Mouse (Mus musculus) G1E (cell line): ENCODE results near the gene Gm49450.

Experiments used
- CTCF ChIP-seq: IDR thresholded peaks from 2 replicates; pipeline ENCODE4 v1.5.1; 2012; ENCODE audit warnings: low read depth, low read length, inconsistent platforms, mixed read lengths
- GATA1 ChIP-seq: IDR thresholded peaks from 2 replicates; pipeline ENCODE4 v1.6.1; 2012; ENCODE audit warnings: borderline replicate concordance, low read length, inconsistent platforms, mixed read lengths
- POLR2AphosphoS5 ChIP-seq: IDR thresholded peaks from 2 replicates; pipeline ENCODE4 v1.6.1; 2012; ENCODE audit warnings: low read depth, low read length, inconsistent platforms; ENCODE audit not compliant: insufficient replicate concordance
- TAL1 ChIP-seq: conservative IDR thresholded peaks from 2 replicates; pipeline ENCODE4 v1.6.1; 2012; ENCODE audit warnings: low read depth, low read length, inconsistent platforms, mixed read lengths

DNA sequence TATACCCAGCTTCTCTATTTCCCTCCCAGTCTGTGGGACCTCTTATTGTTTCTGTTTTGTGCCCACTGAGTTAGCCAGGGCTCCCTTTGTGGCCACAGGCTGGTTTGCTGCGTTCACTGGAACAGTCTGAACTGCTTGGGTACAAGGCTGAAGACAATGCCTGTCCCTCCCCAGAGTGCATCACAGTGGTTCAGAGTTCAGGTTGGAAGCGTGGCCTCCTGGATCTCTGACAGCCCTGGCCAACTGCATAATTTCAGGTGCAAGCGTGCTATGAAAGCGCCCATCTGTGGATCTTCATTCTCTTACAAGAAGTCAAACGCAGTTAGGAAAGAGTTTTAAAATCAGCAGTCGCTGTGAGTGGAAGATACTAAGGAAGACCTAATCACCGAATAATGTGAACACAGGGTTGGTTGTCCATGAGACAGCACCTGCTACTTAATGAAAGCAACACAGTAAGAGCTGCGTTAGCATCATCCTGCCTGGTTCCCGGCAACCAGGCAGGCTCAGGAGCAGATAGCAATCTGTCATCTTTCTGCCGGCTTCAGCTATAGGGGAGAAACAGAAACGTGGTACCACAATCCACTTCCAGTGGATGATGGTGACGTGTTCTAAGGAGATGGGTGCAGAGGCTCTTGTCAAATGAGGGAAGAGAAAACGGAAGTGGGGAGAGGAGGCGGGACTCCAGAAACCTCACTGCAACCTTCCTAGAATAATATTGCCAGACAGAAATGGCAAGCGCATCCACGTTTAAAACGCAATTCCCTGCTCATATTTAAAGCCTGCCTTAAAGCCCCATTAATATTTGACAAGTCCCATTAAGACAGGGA is 38.9 kb upstream of the Gm49450 start:
- TF ChIP-seq CTCF, result no peak
- no peak for TF ChIP-seq TAL1
- TF ChIP-seq GATA1, result no peak
- TF ChIP-seq POLR2AphosphoS5, result no peak
